Mouse (Mus musculus): ENCODE data around the gene Olig1.

GRCm38 (mm10) chr16:91292080-91292479, 22.5 kb downstream of the Olig1 start:
- no peak for TF ChIP-seq POLR2A (IDR thresholded peaks at IDR 0.05; ENCODE audit: low read depth, low read length)
- TF ChIP-seq CTCF (conservative IDR thresholded peaks at IDR 0.05; ENCODE audit: insufficient read depth, insufficient read length, low read depth, low read length), result no peak

Measured in kidney, adult 2 months (tissue).